Mouse (Mus musculus) yolk sac, embryonic 10.5 days (tissue): ENCODE results near the gene Rab22a.
A peak's percentile ranks its signal among the peaks of the same experiment; 100 is the strongest.
"Not testable (repeated sequence)": the region's sequence is repeated elsewhere in the genome, so short reads cannot be mapped to it uniquely, and the experiment has no call there.

ENCODE experiments used
- DNase-seq: peaks from one replicate; pipeline ENCODE4 v3.0.0-alpha.2; 2017; ENCODE audit warnings: low spot score

The Rab22a gene

DNA sequence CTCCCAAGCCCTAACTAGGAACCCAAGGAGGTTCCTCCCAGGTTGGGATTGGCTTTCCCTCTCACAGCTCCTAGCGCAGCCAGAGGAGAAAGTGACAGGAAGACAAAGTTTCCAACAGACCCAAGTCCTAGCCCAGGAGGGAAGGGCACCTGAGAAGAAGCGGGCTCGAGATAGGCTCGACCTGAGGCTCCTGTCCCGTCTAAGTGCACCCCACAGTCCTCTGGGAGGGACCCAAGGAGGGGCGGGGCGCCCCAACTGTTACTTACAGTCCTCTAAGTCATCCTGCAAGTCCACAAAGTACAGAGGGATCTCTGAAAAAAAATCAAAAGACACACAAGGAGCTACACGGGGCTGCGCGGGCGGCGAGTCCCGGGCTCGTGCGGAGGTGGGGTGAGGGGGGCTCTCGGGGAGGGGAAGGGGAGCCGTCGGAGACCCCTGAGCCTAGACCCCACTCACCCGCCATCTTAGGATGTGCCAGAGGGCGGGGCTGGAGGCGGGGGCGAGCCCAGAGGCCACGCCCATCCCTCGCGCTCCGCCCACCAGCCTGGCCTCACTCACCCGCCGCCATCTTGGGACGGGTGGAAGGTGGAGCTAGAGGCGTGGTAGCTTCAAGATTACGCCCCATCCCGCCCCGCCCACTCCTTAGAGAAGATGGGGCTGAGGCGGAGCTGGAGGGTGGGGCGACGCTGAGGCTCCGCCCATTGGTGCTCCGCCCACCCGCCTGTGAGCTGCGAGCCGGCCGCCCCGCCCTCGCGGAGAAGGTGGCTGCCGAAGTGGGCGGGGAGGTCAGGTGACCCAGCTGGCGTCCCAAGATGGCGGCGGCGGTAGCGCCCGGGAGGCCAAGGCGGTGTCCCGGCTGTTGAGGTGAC lies at the start of gene Rab22a:
Rab22a (plus strand) TSS at position 704 of the 869 bp plus-strand sequence.
- peak; percentile 99 for DNase-seq

DNA sequence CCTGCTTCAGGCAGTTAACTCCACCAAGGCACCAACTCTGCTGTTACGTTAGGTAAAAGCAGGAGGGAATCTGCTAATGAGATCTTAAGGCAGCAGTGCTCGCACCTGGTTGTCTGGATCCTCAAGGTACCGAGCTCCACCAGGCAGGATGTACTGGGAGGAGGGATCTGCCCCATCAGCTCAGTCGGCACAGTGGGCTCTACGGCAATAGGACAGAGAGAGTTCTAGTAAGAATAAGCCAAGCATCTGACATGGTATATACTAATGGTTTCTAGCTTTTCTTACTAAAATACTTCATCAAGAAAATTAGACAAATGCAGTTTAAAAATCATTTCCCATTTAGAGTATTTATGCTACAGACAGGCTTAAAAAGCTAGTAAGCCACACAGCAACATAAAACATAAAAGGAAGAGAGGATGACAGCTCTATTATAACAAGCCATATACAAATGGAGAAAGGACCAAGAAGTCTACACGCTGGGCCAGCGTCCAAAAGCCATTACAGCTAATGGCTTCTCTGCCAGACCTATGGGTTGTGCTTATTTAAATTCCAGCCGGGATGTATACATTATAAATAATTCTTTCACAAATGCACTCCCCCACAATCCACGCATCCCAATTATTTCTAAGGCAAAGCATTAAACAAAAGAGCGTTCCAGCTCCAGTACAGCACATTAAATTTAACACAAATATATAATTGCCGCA lies 44.0 kb upstream of the Rab22a start:
- no peak for DNase-seq

DNA sequence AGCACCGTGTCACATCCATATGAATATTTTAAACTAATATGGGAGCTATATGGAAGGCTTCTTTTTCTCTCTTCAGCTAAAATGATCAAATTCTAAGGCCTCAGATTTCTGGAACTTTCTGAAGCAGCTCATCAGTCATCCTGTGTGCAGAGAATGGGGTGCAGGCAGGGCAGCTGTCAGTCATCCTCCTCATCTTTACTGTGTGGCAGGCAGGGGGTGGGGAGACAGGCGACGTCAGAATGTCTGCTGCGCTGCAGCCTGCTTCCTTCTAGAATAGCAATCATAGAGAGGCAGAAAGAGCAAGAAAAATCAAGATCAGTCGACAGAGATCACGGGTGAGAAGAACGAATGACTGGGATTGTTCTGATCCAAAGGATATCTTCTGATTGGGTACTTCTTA lies 43.4 kb upstream of the Rab22a start:
- DNase-seq = no peak

DNA sequence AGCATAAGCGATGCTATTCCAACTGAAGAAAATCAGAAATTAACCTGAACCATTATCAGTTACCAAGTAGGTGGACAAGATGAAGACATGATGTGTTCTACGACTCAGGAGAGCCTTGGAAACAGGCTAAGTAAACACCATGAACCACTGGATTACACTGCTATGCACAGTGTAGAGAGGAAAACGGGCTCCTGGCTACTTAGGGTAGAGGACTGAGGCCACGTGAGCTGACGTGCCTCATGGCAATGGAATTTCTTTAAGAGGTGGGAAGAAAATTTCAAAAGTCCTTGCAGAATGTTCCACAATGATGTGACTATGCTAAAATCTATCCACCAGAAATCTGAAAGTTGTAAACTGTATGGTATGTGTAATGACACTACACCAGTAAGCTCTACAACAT lies 40.4 kb upstream of the Rab22a start:
- DNase-seq = no peak

DNA sequence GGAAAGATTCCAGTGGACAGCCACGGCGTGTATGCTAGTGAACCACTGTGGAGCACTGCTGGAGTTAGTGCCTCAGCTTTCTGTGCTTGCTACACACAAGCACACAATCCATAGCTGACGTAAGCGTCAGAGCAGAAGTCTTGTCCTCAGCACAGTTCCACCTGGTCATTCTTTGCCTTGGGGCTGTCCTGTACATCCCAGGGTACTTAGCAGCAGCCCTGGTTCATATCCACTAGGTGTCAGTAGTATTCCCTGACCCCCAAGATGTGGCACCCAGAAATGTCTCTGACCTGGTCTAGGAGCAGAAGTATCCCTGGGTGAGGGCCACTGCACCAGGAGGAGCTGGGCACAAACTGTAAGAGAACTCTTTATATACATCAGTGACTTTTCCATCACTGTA lies 38.9 kb upstream of the Rab22a start:
- no peak for DNase-seq

DNA sequence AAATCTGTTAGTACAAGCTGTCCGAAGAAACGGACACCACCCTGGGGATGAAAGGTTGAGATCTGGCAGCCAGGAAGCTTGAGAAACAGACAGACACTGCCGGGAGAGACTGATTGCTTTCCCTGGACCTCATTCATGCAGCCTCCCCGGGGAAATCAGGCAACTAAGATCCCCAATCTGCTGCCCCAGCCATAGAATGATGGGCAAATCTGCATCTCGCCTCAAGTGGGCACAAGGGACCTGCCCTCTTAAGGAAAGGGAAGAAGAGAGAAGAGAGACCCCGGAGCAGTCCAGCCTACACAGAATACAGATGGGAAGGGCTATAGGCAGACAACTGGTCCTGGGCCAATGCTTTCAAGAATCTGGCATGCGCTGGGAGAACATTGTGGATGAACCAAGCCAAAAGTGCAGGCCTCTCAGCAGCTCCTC lies 37.4 kb upstream of the Rab22a start:
- no peak for DNase-seq

DNA sequence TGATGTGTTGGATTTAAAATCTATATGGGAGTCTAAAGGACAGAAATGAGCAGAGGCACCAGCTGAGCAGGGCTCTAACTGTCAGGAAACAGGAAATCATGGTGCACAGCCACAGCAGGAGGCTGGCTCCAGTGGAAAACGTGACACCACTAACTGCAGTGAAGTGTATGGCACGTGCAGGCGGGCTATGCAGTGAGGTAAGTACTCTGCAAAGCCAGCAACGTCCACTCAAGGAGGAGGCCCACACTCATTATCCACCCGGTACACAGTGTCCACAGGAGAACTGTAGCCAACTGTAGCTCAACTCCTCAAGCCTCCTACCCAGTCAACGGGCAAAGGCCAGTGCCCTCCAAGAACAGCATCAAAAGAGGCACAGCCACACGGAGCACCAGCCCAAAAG lies 34.9 kb upstream of the Rab22a start:
- no peak for DNase-seq

DNA sequence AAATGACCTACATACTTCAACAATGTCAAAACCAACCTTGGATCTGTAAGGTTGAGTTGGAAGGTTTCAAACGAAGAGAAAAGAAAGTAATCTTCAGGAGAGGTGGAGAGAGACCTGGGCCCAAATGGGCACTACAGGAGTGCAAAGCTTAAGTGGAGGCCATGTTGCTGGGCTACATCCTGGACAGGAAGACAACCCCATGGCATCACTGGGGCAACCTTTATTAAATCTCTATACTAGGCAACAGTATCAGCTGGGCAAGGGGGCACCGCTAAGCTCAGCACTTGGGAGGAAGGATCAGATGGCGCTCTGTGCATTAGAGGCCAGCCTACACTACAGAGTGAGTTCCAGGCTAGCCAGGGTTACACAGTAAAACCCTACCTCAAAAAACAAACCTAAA lies 33.8 kb upstream of the Rab22a start:
- no peak for DNase-seq

DNA sequence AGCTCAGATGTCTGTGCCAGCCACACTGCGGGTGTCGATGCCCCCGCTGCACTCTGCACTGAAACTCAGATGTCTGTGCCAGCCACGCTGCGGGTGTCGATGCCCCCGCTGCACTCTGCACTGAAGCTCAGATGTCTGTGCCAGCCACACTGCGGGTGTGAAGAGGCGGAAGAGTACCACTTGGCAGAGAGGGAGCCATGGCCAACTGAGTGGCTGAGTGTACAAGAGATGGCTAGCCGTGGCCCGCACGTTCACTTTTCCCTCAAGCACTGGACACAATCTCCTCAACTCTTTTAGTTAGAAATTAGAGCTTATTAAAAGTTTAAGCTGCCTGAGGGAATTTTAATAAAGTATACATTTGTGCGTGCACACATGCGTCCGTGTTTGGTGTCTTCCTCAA lies 25.5 kb upstream of the Rab22a start:
- DNase-seq = not testable (repeated sequence)

DNA sequence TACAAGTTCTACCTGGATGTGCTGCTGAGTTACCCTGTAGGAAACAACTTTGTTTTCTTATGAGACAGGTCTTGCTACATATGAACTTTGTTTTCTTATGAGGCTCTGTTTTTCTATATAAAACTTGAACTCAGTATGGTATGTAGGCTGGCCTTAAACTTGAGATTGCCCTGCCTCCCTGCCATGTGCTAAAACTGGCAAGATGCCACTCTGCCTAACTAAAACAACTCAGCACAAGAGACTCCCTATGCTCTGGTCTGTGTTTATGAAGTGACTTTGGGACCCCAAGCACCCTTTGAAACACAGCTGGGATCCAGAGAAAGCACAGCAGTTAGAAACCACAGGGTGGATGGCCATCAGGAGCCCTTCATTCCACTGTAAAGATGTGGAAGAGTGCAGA lies 18.2 kb upstream of the Rab22a start:
- no peak for DNase-seq

DNA sequence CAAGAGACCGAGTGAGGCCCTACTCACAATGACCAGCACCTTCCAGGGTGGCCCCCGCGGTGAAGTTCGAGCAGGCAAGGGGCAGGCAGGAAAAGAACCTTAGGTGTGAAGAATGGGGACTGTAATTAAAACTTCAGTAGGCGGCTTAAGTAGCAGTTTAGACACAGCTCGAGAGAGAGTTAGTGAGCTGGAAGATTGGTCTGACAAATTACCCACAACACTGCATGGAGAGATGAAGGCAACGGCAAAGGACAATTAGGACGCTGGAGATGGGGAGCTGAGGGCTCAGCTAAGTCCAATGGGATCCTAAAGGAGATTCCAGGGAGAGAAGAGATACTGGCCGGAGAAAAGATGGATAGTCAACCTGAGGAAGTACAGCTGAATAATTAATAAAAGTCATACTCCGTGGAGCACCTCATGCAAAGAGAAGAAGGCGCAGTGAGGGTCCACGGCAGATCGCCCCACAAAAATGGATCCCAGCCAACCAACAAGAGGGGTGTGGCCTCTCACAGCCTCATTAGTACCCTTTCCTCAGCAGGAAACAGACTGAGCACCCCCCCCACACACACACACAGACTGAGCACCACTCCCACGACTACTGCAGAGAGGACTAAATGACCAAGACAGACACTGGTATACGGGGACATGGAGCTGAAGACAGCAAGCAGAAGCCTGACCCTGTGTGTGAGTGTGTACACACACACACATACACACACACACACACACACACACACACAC lies 17.1 kb upstream of the Rab22a start:
- DNase-seq = no peak

DNA sequence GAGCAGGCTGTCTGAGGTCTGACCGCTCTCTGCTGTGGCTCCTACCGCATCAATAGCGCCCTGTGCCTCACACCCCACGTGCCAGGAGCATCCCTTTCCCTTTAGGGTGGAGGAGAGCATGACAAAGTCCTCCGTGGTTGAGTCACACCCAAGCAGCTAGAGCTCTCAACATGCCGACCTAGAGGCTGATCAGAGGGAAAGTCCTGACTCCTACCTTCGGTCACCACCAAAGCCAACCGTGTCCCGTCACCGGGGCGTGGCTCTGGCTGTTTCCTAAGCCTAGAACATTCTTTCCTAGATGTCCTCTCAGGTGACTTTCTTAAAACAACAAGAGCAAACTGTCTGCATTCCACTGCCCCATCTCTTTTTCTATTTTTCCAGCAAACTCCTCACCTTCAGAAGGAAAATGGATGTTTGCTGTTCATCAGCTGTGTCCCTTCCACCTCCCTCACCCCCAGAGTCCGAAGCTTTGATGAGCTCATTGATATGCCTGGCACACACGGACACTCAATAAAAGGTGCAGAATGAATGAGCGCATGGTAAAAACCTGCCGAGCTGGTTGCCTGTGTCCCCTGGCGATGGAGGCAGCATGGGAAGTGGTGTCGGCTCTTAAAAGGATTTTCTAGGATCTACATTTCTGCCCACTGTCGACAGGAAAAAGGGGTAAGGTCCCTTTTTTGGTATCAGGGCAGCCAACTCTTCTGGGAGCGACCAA lies 12.2 kb upstream of the Rab22a start:
- no peak for DNase-seq

DNA sequence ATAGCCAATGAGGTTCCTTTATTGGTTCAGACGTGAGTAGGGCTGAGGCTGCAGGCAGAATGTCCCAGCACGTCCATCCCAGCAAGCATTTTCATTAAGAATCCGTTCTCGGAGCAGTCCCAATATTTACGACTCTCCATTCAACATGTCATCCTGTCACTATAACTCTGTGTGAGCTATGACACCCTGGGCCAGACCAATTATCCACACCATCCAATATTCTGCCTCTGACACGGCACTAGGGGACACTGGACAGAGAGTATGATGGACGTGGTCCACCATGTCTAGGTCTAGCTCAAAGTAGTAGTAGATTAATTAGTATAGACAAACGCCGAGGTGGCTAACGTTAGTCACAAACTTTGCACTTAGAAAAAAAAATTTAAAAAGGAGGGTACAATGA lies 9.8 kb upstream of the Rab22a start:
- DNase-seq = no peak

DNA sequence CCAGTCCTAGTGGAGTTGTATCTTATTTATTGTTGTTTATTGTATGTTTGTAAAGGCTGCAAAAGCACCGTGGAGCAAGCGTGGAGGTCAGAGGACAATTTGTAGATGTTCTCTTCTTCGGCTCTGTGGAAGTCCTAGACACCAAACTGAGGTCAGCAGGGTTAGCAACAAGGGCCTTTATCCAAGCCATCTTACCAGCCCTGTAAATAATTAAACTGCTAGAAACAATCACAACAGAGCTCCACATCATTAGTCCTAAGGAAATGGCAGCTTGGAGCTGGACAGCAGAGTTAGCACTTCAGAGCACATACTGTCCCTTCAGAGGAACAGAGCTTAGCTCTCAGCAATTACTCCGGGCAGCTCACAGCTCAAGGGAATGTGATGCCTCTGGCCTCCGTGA lies 6.0 kb upstream of the Rab22a start:
- peak; percentile 28 for DNase-seq

DNA sequence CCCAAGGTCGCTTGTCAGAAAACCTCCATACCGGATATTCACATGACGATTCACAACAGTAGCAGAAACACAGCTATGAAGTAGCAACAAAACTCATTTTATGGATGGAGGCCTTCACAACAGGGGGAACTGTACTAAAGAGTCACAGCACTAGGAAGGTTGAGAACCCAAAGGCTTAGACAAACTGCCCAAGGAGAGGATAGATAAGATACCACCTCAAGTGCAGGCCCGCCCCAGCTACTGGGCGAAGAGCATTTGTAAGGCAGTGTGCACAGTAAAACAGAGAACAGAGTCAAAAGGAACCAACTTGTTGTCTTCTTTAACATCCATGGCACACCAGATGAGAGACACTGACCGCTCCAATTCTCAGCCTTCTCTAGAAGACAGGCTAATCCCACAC lies 1.8 kb upstream of the Rab22a start:
- DNase-seq = no peak

DNA sequence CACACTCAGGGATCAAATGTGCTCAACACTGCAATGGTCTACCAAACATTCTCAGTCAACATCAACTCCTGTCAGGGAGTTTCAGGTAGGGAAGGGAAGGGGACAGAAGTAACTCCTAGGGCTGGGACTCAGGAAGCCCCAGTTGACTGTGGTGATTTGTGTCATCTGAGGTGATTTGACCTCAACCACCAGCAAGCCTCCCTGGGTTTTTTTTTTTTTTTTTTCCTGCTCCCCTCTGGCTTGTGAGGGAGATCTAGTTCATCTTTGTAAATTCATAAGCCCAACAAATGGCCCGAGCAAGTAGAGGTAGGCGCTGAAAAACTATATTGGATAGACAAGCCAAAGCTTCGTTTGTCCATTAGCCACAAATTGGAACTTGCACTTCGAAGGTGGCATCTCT lies 1.0 kb upstream of the Rab22a start:
- no peak for DNase-seq

DNA sequence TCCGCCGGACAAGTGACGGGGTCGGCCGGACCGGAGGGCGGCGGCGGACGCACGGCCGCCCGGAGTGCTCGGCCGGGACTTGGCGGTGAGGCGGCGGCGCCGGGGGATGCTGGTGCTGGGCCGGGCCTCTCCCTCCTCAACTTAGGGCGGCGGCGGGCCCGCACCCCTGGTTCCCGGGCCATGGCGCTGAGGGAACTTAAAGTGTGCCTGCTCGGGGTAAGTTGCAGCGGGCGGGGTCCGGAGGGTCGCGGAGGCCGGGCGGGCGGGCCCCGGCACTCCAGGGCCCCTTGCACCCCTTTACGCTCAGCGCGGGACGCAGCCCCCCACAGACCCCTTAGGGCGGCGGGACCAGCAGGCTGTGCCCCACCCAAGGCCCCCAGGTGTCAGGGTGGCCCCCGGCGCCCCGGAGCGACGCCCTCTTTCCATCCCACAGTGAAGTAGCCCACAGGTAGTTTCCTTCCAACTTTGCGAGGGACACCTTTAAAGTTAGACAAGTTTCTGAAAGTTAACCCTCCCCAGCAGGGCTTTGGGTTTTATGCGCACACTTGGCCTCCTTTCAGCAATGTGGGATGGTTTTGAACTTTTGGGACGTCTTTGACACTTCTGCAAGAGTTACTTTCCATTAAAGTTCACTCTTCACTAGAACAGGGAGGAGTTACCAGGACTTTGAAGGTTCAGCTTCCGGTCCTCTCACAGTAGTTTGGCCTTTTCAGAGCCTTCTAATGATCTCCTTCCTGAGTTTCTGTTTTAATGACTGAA lies 545 bp downstream of the Rab22a start:
- DNase-seq = no peak

DNA sequence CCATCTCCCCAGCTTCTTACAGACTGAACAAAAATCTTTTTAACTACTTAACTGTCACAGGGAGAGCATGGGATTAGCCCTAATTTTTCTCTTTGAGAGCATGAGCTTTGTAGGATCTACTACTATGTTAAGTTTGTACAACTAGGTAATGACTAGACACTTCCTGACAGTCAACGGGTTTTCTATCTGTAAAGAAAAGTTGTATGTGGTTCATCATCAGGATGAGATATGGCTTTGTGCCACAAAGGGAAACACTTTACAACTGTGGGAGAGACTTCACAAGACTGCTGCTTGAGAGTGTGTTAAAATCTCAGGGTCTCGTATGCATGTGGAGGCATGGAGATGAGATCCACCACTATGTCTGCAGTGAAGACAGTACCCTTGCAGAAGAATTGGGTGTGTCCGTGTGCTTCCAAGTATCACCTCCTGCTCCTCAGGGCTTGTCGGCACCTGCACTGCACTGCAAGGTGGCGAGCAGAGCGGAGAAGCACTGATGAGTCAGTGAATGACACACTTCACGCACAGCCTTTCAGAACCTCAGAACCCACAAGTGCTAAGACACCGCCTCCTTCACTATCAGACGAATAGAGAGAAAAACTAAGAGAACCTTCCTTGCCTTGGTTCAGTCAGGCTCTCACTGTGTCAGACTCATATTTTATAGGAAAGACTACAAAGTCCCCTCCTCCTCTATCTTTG lies 2.8 kb downstream of the Rab22a start:
- no peak for DNase-seq

DNA sequence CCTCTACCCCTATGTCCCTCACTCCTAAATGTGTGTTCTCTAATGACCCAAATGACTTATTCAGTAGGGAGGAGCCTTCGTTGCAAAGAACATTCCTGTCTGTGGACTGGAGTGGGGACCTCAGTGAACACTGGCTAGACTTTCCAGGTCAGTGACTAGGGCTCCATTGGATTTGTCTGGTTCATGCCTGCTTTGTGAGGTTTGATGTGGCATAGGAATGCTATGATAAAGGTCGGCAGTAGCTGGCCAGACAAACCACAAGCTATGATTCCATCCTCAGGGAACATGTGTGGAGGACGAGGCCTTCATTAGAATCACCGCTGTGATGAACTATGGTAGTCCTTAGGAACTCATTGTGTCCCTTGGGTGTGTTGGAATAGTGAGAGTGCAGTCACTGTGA lies 5.2 kb downstream of the Rab22a start:
- DNase-seq = no peak

DNA sequence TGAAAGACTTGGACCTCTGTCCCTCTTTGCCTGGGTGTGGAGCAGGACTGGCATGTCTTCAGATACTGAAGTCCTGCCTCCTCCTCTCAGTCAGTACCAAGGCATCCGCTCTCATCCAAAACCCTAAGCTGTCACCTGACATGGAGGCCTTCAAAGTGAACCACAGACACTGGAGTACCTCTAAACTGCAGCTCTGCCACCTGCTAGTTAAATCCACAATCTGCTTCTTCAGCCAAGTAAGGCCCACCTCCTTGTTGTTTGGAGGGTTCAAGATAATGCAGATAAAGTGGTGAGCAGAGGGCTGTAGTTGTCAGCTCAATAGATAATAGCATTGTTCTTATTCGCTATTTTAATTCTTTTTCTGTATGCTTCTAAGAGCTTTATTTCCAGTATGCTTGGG lies 5.7 kb downstream of the Rab22a start:
- no peak for DNase-seq

DNA sequence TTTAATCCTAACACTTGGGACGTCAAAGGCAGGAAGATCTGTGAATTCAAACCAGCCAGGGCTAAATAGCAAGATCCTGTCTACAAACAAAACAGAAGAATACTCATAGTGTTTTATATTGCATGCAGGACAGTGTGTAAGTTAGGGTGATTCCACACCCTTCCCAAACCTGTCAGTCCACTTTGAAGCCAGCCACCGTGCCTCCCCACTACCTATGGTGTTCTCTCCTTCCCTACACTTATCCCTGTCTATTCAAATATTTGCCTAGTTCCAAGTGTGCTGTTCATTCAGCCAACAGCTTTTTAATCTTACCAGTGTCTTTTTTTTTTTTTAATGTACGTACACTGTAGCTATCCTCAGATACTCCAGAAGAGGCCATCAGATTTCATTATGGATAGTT lies 7.3 kb downstream of the Rab22a start:
- no peak for DNase-seq
